In the genomic region with DNA sequence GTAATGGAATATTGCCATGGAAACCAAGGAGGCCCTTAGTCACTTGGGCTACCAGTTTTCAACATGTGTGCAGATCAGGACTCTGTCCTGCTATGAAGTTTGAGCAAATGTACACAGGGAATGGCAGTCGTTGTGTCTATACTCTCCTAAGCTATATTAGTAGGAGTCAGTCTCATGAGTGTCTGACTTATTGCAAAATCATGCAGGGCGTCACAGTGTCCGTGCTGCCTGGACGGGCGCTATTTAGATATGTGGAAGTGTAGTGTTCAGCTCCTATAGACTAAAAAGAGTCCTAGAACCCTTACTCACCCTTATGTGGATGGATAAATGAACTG, we compare ENCODE assay signal across 8 mouse cellular contexts.
DNase-seq lines count a peak whose midpoint lies in the region; ATAC-seq and TF ChIP-seq lines count a peak whose summit lies in the region.

No protein-coding gene starts in this region.

- TF ChIP-seq CTCF in forebrain, postnatal 0 days (IDR thresholded peaks at IDR 0.05; ENCODE audit: low read depth), result no peak

- H3K27ac ChIP-seq in forebrain, embryonic 10.5 days, result peak overlapping the region; percentile 72; the same call in 1 of the 2 replicates
- H3K27ac ChIP-seq in forebrain, postnatal 0 days (ENCODE audit: low read depth, low read length), result no peak overlapping the region
- 0 out of 2 replicates have a peak overlapping the region, but pooled peaks have one; percentile 76 for H3K27ac ChIP-seq in kidney, embryonic 14.5 days (ENCODE audit: low read depth, low read length)
- peak overlapping the region; percentile 84 for H3K27ac ChIP-seq in embryonic facial prominence, embryonic 10.5 days (replicated peaks)
- peak overlapping the region; percentile 92 for H3K27ac ChIP-seq in limb, embryonic 12.5 days

- no peak overlapping the region for H3K4me2 ChIP-seq in forebrain, postnatal 0 days (ENCODE audit: low read depth)
- H3K4me2 ChIP-seq in kidney, embryonic 14.5 days (replicated peaks; ENCODE audit: low read depth, low read length), result no peak overlapping the region
- peak overlapping the region; percentile 48 for H3K4me2 ChIP-seq in limb, embryonic 12.5 days

- H3K27me3 ChIP-seq in forebrain, embryonic 10.5 days (ENCODE audit: poor library complexity, severe bottlenecking), result no peaks in the 10 kb centered on the region
- H3K27me3 ChIP-seq in forebrain, postnatal 0 days (ENCODE audit: insufficient read depth, low read length), result no peaks in the 10 kb centered on the region
- no peaks in the 10 kb centered on the region for H3K27me3 ChIP-seq in kidney, embryonic 14.5 days (ENCODE audit: control insufficient read depth, insufficient read depth, low read length)
- no peaks in the 10 kb centered on the region for H3K27me3 ChIP-seq in embryonic facial prominence, embryonic 10.5 days (replicated peaks; ENCODE audit: low read depth, poor library complexity, severe bottlenecking)
- H3K27me3 ChIP-seq in limb, embryonic 12.5 days, result no peaks in the 10 kb centered on the region; the same call in 1 of the 2 replicates

- ATAC-seq in forebrain, postnatal 0 days, result no peak
- no peak for ATAC-seq in kidney, embryonic 14.5 days (ENCODE audit: low FRiP score, low TSS enrichment)
- ATAC-seq in limb, embryonic 12.5 days (ENCODE audit: insufficient number of reproducible peaks, insufficient read depth, low FRiP score, low TSS enrichment, low read depth), result no peak

- 88% methylated on average over 5 of the region's 5 CpGs for WGBS in forebrain, embryonic 10.5 days
- WGBS in forebrain, postnatal 0 days, result 91% methylated on average over 5 of the region's 5 CpGs
- WGBS in kidney, embryonic 14.5 days, result 87% methylated on average over 5 of the region's 5 CpGs
- WGBS in embryonic facial prominence, embryonic 10.5 days, result 87% methylated on average over 5 of the region's 5 CpGs
- 68% methylated on average over 5 of the region's 5 CpGs for WGBS in limb, embryonic 12.5 days

- no peak overlapping the region for H3K9ac ChIP-seq in forebrain, postnatal 0 days
- no peak overlapping the region for H3K9ac ChIP-seq in kidney, embryonic 14.5 days (ENCODE audit: low read depth, low read length)
- H3K9ac ChIP-seq in limb, embryonic 12.5 days (replicated peaks), result no peak overlapping the region

- no peak for DNase-seq in forebrain, embryonic 10.5 days (ENCODE audit: extremely low spot score, low spot score)
- DNase-seq in forebrain, postnatal 0 days, result no peak
- DNase-seq in kidney, postnatal 25 days, result no peak
- DNase-seq in embryonic facial prominence, embryonic 10.5 days (ENCODE audit: low spot score), result no peak
- no peak for DNase-seq in layer of hippocampus, postnatal 25 days (ENCODE audit: extremely low spot score in 1 of 2, low spot score in 1 of 2)
- DNase-seq in adrenal gland, postnatal 10 days, result no peak

- no peak overlapping the region for H3K4me3 ChIP-seq in forebrain, embryonic 10.5 days
- H3K4me3 ChIP-seq in forebrain, postnatal 0 days (ENCODE audit: low read depth, low read length), result no peak overlapping the region
- no peak overlapping the region for H3K4me3 ChIP-seq in kidney, embryonic 14.5 days (ENCODE audit: low read length)
- peak overlapping the region; percentile 48; the same call in 1 of the 2 replicates for H3K4me3 ChIP-seq in embryonic facial prominence, embryonic 10.5 days
- H3K4me3 ChIP-seq in limb, embryonic 12.5 days (replicated peaks), result no peak overlapping the region

- H3K9me3 ChIP-seq in forebrain, embryonic 10.5 days, result no peaks in the 10 kb centered on the region; the same call in 1 of the 2 replicates
- no peaks in the 10 kb centered on the region for H3K9me3 ChIP-seq in forebrain, postnatal 0 days (ENCODE audit: low read length)
- H3K9me3 ChIP-seq in kidney, embryonic 14.5 days (ENCODE audit: control insufficient read depth, low read length), result peaks cover 4% of the 10 kb centered on the region; the same call in 1 of the 2 replicates
- H3K9me3 ChIP-seq in embryonic facial prominence, embryonic 10.5 days, result 0 out of 2 replicates have a peak, but pooled peaks cover 2% of the 10 kb centered on the region
- peaks cover 10% of the 10 kb centered on the region for H3K9me3 ChIP-seq in limb, embryonic 12.5 days

- peaks cover 6% of the 10 kb centered on the region; the same call in 1 of the 2 replicates for H3K4me1 ChIP-seq in forebrain, embryonic 10.5 days
- no peaks in the 10 kb centered on the region for H3K4me1 ChIP-seq in forebrain, postnatal 0 days (ENCODE audit: insufficient read depth)
- no peaks in the 10 kb centered on the region for H3K4me1 ChIP-seq in kidney, embryonic 14.5 days (ENCODE audit: control insufficient read depth, insufficient read depth, low read length)
- H3K4me1 ChIP-seq in embryonic facial prominence, embryonic 10.5 days, result peaks cover 23% of the 10 kb centered on the region
- peaks cover 25% of the 10 kb centered on the region for H3K4me1 ChIP-seq in limb, embryonic 12.5 days (replicated peaks)

- H3K36me3 ChIP-seq in forebrain, embryonic 10.5 days (replicated peaks), result no peaks in the 10 kb centered on the region
- peaks cover 3% of the 10 kb centered on the region; the same call in 1 of the 2 replicates for H3K36me3 ChIP-seq in forebrain, postnatal 0 days (ENCODE audit: insufficient read depth)
- H3K36me3 ChIP-seq in kidney, embryonic 14.5 days (ENCODE audit: control insufficient read depth, insufficient read depth, low read length), result no peaks in the 10 kb centered on the region
- no peaks in the 10 kb centered on the region for H3K36me3 ChIP-seq in embryonic facial prominence, embryonic 10.5 days (replicated peaks)
- H3K36me3 ChIP-seq in limb, embryonic 12.5 days, result no peaks in the 10 kb centered on the region
